Mouse (Mus musculus): ENCODE measurements around the gene Rcl1. TPM values are rescaled to one million over a fixed set of nuclear protein-coding genes. Genes with fewer than 3 reads are reported as not detected.

Gene Rcl1
- total RNA-seq, 1 experiment = 70.5 TPM

DNA sequence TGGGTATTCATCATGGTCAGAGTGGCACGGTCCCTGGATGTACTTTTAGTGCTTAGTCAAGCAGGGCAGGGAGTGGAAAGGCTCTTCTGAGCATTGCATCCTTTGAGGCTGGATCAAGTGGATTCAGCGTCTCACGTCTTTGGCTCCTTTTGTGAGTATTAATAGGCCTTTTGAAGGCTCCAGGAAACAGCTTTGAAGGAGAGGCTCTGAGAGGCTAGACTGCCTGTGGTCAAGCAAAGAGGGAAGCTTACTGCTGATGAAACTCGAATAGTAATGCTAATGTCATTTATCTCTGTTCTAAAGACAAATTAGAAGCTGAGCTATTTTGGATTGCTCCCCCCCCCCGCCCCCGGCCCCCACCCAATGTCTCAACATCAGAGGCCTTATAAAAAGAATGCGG lies 83.9 kb downstream of the Rcl1 start:
- TF ChIP-seq CHD2 (IDR thresholded peaks at IDR 0.05; ENCODE audit: low read depth, low read length) (no peak), ZNF384 (IDR thresholded peaks at IDR 0.05; ENCODE audit: low read depth, low read length) (no peak), ZC3H11A (IDR thresholded peaks at IDR 0.05; ENCODE audit: borderline replicate concordance, low read depth, low read length) (no peak), MAFK (IDR thresholded peaks at IDR 0.05; ENCODE audit: insufficient read depth, low read depth, low read length) (no peak), HCFC1 (IDR thresholded peaks at IDR 0.05; ENCODE audit: borderline replicate concordance, insufficient read depth, low read length) (no peak)
- Histone ChIP-seq H3K4me3 (ENCODE audit: insufficient read depth in 1 of 2, low read depth in 1 of 2, low read length in 2 of 2, poor library complexity in 1 of 2, severe bottlenecking in 1 of 2) (no peak overlapping the region), H3K4me1 (ENCODE audit: control insufficient read depth in 2 of 2, insufficient read depth in 2 of 2, low read length in 2 of 2, poor library complexity in 1 of 2) (peaks cover 0 to 3% of the 10 kb centered on the region in 2 experiments; a peak in 1 of 4 replicates), H3K36me3 (ENCODE audit: control insufficient read depth, insufficient read depth, low read length, poor library complexity, severe bottlenecking) (no peaks in the 10 kb centered on the region), H3K9me3 (ENCODE audit: control insufficient read depth, insufficient read depth, low read depth, low read length) (no peaks in the 10 kb centered on the region), H3K27ac (ENCODE audit: insufficient read depth, low read depth, low read length, poor library complexity, severe bottlenecking) (no peak overlapping the region), H3K9ac (ENCODE audit: insufficient read depth, low read depth, low read length, poor library complexity, severe bottlenecking) (no peak overlapping the region)
- in situ Hi-C loops (cut with MboI; ENCODE audit: low sequenced_read_pairs in 2 of 2, unreplicated experiment in 2 of 2) = no loop called here
- peak; percentile 39 for DNase-seq (ENCODE audit: low read depth, low spot score)

GRCm38 (mm10) chr19:29185552-29186232 lies 84.5 kb downstream of the Rcl1 start:
- Histone ChIP-seq H3K36me3 (ENCODE audit: control insufficient read depth, insufficient read depth, low read length, poor library complexity, severe bottlenecking) (no peaks in the 10 kb centered on the region), H3K4me3 (ENCODE audit: insufficient read depth in 1 of 2, low read depth in 1 of 2, low read length in 2 of 2, poor library complexity in 1 of 2, severe bottlenecking in 1 of 2) (no peak overlapping the region), H3K4me1 (ENCODE audit: control insufficient read depth in 2 of 2, insufficient read depth in 2 of 2, low read length in 2 of 2, poor library complexity in 1 of 2) (peaks cover 0 to 3% of the 10 kb centered on the region in 2 experiments; a peak in 1 of 4 replicates), H3K9me3 (ENCODE audit: control insufficient read depth, insufficient read depth, low read depth, low read length) (no peaks in the 10 kb centered on the region), H3K9ac (ENCODE audit: insufficient read depth, low read depth, low read length, poor library complexity, severe bottlenecking) (no peak overlapping the region), H3K27ac (ENCODE audit: insufficient read depth, low read depth, low read length, poor library complexity, severe bottlenecking) (no peak overlapping the region)
- in situ Hi-C loops (cut with MboI; ENCODE audit: low sequenced_read_pairs in 2 of 2, unreplicated experiment in 2 of 2) = no loop called here
- TF ChIP-seq CHD2 (IDR thresholded peaks at IDR 0.05; ENCODE audit: low read depth, low read length) (no peak), MAFK (IDR thresholded peaks at IDR 0.05; ENCODE audit: insufficient read depth, low read depth, low read length) (no peak), ZNF384 (IDR thresholded peaks at IDR 0.05; ENCODE audit: low read depth, low read length) (no peak), HCFC1 (IDR thresholded peaks at IDR 0.05; ENCODE audit: borderline replicate concordance, insufficient read depth, low read length) (no peak), ZC3H11A (IDR thresholded peaks at IDR 0.05; ENCODE audit: borderline replicate concordance, low read depth, low read length) (no peak)
- DNase-seq (ENCODE audit: low read depth, low spot score) = no peak

- no peaks in the 10 kb centered on the region for H3K9me3 ChIP-seq (ENCODE audit: control insufficient read depth, insufficient read depth, low read depth, low read length)
- peaks cover 0 to 3% of the 10 kb centered on the region in 2 experiments; a peak in 1 of 4 replicates for H3K4me1 ChIP-seq (ENCODE audit: control insufficient read depth in 2 of 2, insufficient read depth in 2 of 2, low read length in 2 of 2, poor library complexity in 1 of 2)
- H3K4me3 ChIP-seq (ENCODE audit: insufficient read depth in 1 of 2, low read depth in 1 of 2, low read length in 2 of 2, poor library complexity in 1 of 2, severe bottlenecking in 1 of 2) = no peak overlapping the region
- in situ Hi-C loops (cut with MboI; ENCODE audit: low sequenced_read_pairs in 2 of 2, unreplicated experiment in 2 of 2) = no loop called here
- H3K36me3 ChIP-seq (ENCODE audit: control insufficient read depth, insufficient read depth, low read length, poor library complexity, severe bottlenecking) = no peaks in the 10 kb centered on the region
- no peak overlapping the region for H3K9ac ChIP-seq (ENCODE audit: insufficient read depth, low read depth, low read length, poor library complexity, severe bottlenecking)
- no peak overlapping the region for H3K27ac ChIP-seq (ENCODE audit: insufficient read depth, low read depth, low read length, poor library complexity, severe bottlenecking)
- DNase-seq (ENCODE audit: low read depth, low spot score) = no peak
- TF ChIP-seq HCFC1 (IDR thresholded peaks at IDR 0.05; ENCODE audit: borderline replicate concordance, insufficient read depth, low read length) (no peak), MAFK (IDR thresholded peaks at IDR 0.05; ENCODE audit: insufficient read depth, low read depth, low read length) (no peak), ZNF384 (IDR thresholded peaks at IDR 0.05; ENCODE audit: low read depth, low read length) (no peak), ZC3H11A (IDR thresholded peaks at IDR 0.05; ENCODE audit: borderline replicate concordance, low read depth, low read length) (no peak), CHD2 (IDR thresholded peaks at IDR 0.05; ENCODE audit: low read depth, low read length) (no peak)
These were observed 87.7 kb downstream of the Rcl1 start for GRCm38 (mm10) chr19:29188879-29189278.

Other genes with a start within 250 kb of the Rcl1 start
- 2.0 and 3.0 TPM in 2 replicates for gene Plpp6, start 137.4 kb upstream of the Rcl1 start, total RNA-seq (2012; rRNA removed)
- gene 4430402I18Rik, start 133.6 kb upstream of the Rcl1 start, total RNA-seq (2012; rRNA removed) = 0.31 and 0.69 TPM in 2 replicates
- gene Cdc37l1, start 111.0 kb upstream of the Rcl1 start, total RNA-seq (2012; rRNA removed) = 46.8 and 52.7 TPM in 2 replicates
- 13.8 and 14.0 TPM in 2 replicates for gene Ak3, start 53.4 kb upstream of the Rcl1 start, total RNA-seq (2012; rRNA removed)
- gene Jak2, start 150.5 kb downstream of the Rcl1 start, total RNA-seq (2012; rRNA removed) = 5.1 and 12.2 TPM in 2 replicates
- 1.7 and 3.2 TPM in 2 replicates for gene Insl6, start 224.0 kb downstream of the Rcl1 start, total RNA-seq (2012; rRNA removed)
- gene Rln1, start 233.3 kb downstream of the Rcl1 start, total RNA-seq (2012; rRNA removed) = 3.4 and 4.1 TPM in 2 replicates